Mouse (Mus musculus): ENCODE measurements around the gene Raet1e. TPM values are rescaled to one million over a fixed set of nuclear protein-coding genes. Genes with fewer than 3 reads are reported as not detected.
"Not testable (repeated sequence)": the region's sequence is repeated elsewhere in the genome, so short reads cannot be mapped to it uniquely, and the experiment has no call there.

Raet1e gene
- total RNA-seq, 2 experiments from 2014 or later, result not detected

DNA sequence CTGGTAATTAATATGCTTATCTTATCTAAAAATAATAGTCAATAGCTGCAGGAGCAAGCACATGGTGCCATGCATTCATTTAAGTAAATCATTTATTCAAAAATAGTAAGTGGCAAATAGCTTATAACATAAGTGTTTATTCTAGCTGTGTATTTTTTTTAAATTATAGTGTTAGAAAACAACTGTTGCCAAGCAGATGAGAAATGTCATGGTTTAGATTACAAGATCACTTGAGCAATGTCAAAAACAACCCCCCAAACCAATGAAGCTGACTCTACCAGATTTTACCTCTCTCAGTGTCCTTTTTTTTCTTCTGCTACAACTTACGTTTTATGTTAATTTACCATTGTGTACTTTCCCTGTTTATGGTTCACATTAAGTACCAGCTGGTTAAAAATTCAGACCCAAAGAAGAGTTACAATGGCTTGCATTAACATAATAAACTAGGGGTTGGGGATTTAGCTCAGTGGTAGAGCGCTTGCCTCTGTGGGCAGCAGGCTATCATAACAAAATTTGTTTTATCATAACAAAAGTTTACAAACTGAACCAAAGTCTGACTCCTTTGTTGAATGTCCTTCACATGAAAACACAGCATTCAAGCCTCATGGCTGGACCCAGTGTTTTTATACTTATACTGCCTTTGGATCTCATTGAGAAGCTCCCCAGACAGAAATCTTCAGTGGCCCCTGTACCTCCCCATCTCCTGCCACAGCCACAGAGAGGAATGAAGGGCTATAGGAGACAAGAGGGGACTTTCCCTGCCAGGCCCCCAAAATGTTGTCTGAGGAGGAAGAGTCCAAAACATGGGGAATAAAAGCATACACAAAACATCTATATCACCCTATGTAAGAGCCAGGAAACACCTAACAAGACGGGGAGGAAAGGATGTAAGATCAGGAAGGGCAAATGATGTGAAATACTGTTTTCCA, 3.2 kb upstream of the Raet1e start:
- intact Hi-C loops (cut with DNase I), result no loop called here
- Histone ChIP-seq H3K4me3 (no peak overlapping the region), H3K27ac (no peak overlapping the region)
- no peak for DNase-seq
- TF ChIP-seq CTCF (IDR thresholded peaks at IDR 0.05), result no peak

DNA sequence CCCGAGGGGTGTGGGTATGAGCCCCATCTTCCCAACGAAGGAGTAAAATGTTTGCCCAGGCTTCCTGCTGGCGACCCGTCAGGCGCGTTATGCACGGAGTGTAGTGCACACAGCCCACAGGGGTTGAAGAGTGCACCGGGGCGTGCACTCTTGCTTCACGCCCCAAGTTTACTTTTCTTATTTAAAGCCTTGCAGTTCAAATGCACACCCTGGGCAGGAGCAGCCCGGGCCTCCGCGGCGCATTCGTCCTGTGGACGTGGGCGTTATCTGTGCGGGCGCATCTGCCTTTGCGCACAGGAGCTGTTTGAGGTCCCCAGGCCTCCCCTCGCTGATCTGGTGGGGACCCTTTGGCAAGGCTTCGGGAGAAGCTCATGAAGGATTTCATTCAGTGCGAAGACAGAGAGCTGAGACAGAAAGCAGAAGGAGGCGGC, 777 bp downstream of the Raet1e start:
- Histone ChIP-seq H3K27ac (no peak overlapping the region), H3K4me3 (peak overlapping the region; percentile 65; the same call in 1 of the 2 replicates)
- TF ChIP-seq CTCF (IDR thresholded peaks at IDR 0.05), result no peak
- intact Hi-C loops (cut with DNase I), result no loop called here
- DNase-seq, result no peak

DNA sequence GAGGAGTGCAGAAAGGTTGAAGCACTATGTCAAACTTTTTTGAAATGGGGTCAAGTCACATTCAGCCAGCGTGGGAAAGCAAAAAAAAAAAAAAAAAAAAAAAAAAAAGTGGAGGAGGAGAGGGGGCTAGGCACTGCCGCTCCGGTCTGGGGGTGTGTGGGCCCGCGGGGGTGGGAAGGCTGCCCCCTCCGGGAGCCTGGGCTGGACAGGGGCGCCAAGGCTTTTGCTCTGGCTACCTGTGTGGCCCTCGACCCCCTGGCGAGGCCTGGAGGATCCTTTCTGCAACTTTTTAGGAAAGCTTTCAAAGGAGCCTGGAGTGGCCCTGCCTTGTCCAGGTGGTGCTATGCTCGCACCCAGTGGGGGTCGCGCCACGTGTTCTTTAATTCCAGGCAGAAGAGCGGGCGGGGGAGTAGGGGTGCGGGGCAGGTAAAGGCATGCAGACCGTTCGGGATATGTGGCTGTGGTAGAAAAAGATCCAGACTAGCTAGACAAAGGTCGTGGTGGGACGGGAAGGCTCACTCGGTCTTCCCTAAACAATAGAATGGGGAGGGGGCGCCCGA, 1.3 kb downstream of the Raet1e start:
- no peak for TF ChIP-seq CTCF (IDR thresholded peaks at IDR 0.05)
- Histone ChIP-seq H3K4me3 (no peak overlapping the region), H3K27ac (no peak overlapping the region)
- intact Hi-C loops (cut with DNase I), result loop anchor here (1.0 kb wide), 1 partner anchor 18 kb away; no protein-coding TSS in a partner anchor
- DNase-seq, result no peak

DNA sequence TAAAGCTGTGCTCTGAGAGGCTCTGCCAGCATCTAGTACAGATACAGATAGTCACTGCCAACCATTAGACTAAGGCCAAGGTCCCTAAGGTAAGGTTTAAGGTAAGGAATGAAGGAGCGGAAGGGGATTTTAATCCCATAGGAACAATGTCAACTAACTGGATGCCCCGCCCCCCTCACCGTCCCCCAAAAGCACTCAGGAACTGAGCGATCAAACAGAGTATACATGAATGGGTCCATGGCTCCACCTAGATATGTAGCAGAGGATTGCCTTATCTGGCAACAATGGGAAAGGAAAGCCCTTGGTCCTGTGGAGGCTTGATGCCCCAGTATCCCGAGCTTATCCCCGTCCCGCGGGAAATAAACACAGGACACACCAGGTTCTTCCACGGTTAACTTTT, 4.9 kb downstream of the Raet1e start:
- DNase-seq; H3K27ac ChIP-seq; intact Hi-C loops (cut with DNase I): not testable (repeated sequence)
- H3K4me3 ChIP-seq, result peak overlapping the region; percentile 49

DNA sequence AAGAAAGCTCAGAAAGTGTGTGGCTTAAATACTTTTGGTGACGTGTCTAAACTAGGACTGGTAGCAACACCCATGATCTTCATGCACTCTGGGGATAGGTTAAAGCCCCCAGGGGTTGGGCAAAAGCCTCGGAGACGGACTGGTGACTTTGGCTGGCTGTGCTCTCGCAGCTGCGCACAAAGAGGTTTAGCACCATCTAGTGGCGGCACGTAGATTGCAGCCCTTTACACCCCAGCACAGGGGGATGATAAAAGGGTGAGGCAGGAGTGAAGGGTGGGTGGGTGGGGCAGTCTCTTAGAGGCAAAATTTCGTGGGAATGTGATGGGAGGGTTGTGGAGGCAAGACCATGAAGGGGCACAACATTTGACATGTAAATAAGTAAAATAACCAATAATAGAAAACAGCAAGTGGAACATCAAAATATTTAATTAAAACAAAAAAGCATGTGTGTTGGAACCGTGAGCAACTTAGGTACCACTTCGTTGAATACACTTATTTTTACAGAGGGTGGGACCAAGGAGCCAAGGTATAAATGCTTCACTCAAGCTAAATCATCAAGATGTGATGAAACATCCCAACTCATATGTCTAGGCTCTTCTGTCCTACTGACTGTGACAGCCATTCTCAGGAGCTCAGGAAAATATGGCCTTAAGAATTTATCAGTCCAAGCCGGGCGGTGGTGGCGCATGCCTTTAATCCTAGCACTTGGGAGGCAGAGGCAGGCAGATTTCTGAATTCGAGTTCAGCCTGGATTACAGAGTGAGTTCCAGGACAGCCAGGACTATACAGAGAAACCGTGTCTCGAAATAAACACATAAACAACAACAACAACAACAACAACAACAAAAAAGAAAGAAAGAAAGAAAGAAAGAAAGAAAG, 5.6 kb downstream of the Raet1e start:
- intact Hi-C loops (cut with DNase I); H3K27ac ChIP-seq: not testable (repeated sequence)
- DNase-seq, result peak; percentile 76
- TF ChIP-seq CTCF (IDR thresholded peaks at IDR 0.05), result peak; percentile 63
- peak overlapping the region; percentile 49 for H3K4me3 ChIP-seq

DNA sequence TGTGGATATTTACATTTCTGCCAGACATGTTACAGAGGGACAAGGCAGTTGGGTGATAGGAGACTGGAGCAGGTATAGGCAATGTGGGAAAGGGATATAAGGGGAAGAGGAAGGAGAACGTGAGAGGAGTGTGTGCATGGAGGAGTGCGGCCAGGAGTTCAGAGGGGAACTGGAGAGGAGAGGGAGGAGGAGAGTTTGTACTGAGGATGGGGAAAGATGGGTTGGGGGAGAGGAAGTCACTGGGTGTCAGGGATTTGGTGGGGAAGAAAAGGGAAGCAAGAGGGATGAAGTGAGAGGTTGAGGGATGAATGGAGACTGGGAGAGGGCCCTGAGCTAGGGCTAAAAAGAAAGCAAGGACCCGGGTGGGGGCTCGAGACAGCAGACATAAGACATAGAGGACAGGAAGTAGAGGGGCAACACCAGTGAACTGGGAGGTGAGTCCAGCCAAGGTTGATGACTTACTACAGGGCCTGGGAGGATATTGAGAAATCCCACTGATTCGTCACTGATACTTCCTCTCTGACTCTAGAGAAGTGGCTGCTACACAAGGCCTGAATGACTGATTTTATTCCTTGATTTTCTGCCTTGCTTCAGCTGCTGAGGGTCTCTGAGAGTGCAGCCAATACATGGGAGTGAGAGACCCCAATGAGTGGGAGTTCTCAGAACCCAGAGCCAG, 7.1 kb downstream of the Raet1e start:
- H3K4me3 ChIP-seq; DNase-seq; H3K27ac ChIP-seq; intact Hi-C loops (cut with DNase I): not testable (repeated sequence)

DNA sequence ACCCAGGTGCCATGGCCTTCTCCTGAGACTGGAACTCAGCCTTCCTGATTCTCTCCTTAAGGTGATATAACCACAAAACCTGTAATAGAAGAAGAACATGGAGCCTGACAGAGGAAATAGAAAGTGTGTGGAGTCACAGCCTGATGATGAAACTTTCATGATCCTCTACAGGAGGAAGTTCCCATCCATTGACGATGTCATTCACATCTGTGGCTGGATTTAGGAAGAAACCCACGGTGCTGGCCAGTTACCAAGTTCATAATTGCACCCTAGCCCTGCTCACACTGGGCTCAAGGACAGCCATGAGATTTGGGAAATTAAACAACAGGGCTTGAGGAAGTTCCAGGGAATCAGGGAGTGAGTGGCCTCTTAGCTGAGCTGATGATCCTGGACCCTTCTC, 7.7 kb downstream of the Raet1e start:
- H3K4me3 ChIP-seq; H3K27ac ChIP-seq; DNase-seq; intact Hi-C loops (cut with DNase I): not testable (repeated sequence)

DNA sequence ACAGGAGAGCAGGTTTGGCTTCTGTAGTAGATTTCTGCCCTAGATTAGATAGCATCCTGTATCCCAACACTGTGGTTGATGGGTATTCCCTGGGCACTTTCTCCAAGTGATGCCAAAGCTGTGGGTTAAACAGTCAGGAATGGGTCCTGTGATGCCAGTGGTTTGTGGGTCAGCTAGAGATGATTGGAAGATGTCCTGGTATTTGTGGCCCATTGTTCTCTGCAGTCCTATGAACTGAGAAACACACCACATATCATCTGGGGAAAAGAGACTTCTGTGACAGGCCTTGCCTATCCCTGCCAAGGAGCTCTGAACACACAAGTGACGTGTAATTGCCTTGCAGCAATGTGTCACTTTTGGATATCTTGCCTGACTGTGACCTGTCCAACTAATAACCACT, 8.7 kb downstream of the Raet1e start:
- intact Hi-C loops (cut with DNase I); DNase-seq: not testable (repeated sequence)

DNA sequence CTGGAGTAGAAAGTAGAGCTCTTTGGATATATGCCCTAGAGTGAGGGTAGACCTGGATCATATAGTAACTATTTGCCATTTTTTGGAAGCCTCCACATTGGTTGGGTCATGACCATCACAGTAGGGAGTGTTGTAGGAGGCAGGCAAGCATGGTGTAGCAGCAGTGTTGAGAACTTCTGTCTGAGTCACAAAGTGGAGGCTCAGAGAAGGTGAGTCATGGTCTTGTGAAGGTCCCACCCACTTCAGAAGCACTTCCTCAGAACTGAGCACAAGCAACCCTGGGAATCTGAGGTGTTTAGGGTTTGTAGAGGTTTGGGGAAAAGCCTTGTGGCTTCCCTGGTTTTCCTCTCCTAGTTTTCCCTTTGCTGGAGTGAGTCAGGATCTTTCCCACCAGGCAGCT, 10.7 kb downstream of the Raet1e start:
- H3K4me3 ChIP-seq; intact Hi-C loops (cut with DNase I); DNase-seq; H3K27ac ChIP-seq: not testable (repeated sequence)

More for the DNA sequence above, 8.7 kb downstream of the Raet1e start:
- H3K27ac ChIP-seq, H3K4me3 ChIP-seq: not testable (repeated sequence)

DNA sequence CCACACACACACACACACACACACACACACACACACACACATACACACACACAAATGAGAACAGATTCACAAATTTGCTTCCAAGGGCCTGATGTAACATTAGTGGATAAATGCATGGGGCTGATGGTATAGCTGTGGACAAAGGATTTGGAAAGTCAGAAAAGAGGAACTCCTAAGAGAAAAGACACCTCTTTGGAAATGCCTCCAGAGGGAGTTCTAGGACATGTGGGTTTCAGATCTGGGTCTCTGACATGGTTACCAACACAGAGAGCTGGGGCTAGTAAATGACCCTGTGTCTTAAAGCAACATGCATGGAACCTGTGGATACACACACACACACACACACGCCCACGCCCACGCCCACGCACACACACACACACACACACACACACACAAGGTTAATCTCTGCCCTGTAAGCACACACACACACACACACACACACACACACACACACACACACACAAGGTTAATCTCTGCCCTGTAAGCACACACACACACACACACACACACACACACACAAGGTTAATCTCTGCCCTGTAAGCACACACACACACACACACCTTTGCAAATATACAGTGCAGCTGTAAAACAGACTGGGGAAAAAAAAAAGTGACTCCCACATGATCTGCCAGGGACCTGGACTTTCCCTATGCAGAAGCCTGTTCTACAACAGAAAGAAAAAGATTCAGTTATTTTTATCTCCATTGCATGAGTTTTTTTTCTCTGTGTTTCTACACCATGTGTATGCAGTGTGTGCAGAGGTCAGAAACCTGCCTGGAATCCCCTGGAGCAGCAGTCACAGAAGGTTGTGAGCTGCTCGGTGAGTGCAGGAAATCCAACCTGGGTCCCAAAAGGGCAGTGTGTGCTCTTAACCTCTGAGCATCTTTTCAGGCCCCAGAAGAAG, 14.3 kb downstream of the Raet1e start:
- intact Hi-C loops (cut with DNase I); DNase-seq; H3K4me3 ChIP-seq; H3K27ac ChIP-seq: not testable (repeated sequence)

DNA sequence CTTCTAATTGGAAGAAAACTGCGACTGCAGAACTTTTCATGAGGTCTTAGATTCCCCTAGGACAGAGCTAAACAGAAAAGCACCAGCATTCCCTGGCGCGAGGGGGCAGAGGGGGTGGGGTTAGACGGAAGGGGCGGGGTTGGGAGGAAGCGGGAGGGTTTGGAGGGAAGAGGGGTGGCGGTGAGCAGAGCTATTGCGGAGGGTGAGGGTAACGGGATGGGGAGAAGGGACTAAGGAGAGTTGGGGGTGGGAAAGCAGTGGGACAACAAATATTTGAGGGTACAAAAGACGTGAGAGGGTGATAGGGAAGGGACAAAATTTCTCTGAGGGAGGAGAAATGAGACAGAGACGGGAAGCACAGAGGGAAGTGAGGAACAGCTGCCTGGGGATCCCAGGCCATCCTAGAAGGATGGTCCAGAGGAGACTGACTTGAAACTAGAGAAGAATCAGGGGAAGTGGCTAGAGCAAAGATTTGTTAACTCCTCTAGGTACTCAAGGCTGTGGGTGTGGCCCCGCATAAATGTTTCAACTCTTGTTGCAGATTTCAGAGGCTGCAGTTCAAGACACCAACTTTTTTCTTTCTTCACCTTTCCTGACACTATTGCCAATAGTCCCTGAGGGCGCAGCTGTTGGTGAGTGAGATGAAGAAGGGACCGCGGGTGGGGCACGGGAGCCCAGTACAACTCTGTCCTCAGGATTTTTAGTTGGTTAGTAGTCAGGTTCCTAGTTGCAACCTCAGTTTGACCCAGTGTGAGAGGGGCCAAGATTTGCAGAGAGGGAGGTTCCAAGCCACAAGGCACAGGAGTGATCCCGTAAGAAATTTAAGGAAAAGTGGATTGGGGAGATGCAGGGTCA, 15.2 kb downstream of the Raet1e start:
- H3K27ac ChIP-seq; intact Hi-C loops (cut with DNase I); H3K4me3 ChIP-seq; DNase-seq: not testable (repeated sequence)

DNA sequence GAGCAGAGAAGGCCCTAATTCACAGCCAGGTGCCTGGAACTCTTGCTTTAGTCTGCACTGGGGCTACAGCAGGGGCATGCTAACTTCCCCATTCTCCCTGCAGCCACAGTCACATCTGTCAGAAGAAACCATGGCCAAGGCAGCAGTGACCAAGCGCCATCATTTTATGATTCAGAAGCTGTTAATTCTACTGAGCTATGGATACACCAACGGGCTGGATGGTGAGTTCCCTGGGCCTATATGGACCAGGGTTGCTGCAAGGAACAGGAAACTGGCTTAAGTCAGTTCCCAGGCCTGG, 15.8 kb downstream of the Raet1e start:
- H3K4me3 ChIP-seq; H3K27ac ChIP-seq; intact Hi-C loops (cut with DNase I); DNase-seq: not testable (repeated sequence)

DNA sequence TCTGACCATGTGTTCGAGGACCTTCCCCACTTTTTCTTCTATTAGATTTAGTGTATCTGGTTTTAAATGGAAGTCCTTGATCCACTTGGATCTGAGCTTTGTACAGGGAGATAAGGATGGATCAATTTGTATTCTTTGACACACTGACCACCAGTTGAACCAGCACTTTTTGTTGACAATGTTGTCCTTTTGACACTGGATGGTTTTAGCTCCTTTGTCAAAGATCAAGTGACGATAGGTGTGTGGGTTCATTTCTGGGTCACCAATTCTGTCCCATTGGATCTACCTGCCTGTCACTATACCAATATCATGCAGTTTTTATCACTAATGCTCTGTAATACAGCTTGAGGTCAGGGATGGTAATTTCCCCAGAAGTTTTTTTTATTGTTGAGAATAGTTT, 18.1 kb downstream of the Raet1e start:
- intact Hi-C loops (cut with DNase I); DNase-seq; H3K4me3 ChIP-seq; H3K27ac ChIP-seq: not testable (repeated sequence)

DNA sequence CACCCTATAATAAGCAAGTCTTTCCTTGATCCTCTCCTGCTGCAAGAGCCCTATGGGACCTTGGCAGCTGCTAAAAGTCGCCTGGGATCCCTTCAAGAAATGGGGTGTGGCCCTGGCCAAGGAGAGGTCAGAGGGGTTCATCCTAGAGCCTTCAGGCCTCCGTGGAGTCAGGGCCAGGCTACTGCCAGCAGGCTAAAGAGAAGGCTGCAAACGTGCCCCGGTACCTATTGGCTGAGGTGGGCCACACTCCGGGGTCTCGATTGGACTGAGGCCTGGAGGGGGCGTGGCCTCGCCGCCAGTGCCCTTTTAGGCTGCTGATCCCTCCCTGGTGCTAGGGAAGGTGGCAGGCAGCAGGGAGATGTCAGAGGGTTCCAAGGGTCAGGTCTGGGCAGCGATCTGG, 32.7 kb downstream of the Raet1e start:
- DNase-seq; intact Hi-C loops (cut with DNase I); H3K27ac ChIP-seq; H3K4me3 ChIP-seq: not testable (repeated sequence)

DNA sequence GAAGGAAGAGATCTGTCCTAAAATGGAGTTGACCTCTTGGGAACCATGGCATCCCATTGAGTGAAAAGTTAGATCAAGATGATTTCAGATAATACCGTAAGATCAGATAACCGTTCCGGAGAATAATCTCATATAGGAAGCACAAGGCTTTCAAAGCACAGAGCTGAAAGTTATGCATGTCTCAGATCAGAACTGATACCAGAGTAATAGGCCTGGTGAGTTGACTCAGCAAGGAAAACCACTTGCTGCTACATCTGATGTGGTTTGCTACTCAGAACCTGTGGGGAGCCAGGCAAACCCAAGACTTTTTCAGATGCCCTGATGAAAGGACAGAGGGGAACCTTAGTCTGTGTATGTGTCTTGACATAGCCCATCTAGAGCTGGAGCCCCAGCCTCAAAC, 43.0 kb downstream of the Raet1e start:
- H3K27ac ChIP-seq; DNase-seq; intact Hi-C loops (cut with DNase I); H3K4me3 ChIP-seq: not testable (repeated sequence)
